Mouse (Mus musculus) heart, embryonic 16.5 days (tissue): ENCODE measurements around the gene Inpp5k. TPM values are rescaled to one million over a fixed set of nuclear protein-coding genes. Genes with fewer than 3 reads are reported as not detected.
"Not testable (repeated sequence)": the region's sequence is repeated elsewhere in the genome, so short reads cannot be mapped to it uniquely, and the experiment has no call there.

Experiments
- ATAC-seq: fragments of 200-750 bp; cut with Nextera tagmentation; replicated peaks from 2 replicates; pipeline ENCODE4 v1.8.0; 2017; ENCODE audit warnings: moderate number of reproducible peaks; ENCODE audit not compliant: insufficient read depth, low FRiP score; ENCODE audit errors: extremely low read depth
- H3K27ac ChIP-seq: fragments of 300-500 bp; sonication (generic); 2 replicates; pipeline ENCODE4 v1.5.1; 2014; ENCODE audit warnings: mild to moderate bottlenecking, low read length, control low read depth, moderate library complexity
- H3K27me3 ChIP-seq: fragments of 300-500 bp; sonication (generic); 2 replicates; pipeline ENCODE4 v1.6.1; 2014; ENCODE audit warnings: low read length, mixed read lengths; ENCODE audit not compliant: control insufficient read depth, insufficient read depth
- H3K36me3 ChIP-seq: fragments of 300-500 bp; sonication (generic); 2 replicates; pipeline ENCODE4 v1.6.1; 2014; ENCODE audit not compliant: control insufficient read depth, insufficient read depth
- H3K4me1 ChIP-seq: fragments of 300-500 bp; sonication (generic); 2 replicates; pipeline ENCODE4 v1.6.1; 2014; ENCODE audit warnings: low read length, mixed read lengths; ENCODE audit not compliant: control insufficient read depth, insufficient read depth
- H3K4me2 ChIP-seq: fragments of 300-500 bp; sonication (generic); 2 replicates; pipeline ENCODE4 v1.6.1; 2014; ENCODE audit warnings: low read depth, mild to moderate bottlenecking, control low read depth, low read length
- H3K4me3 ChIP-seq: fragments of 300-500 bp; sonication (generic); 2 replicates; pipeline ENCODE4 v1.5.1; 2014; ENCODE audit warnings: mild to moderate bottlenecking, control low read depth, low read length
- H3K9ac ChIP-seq: fragments of 300-500 bp; sonication (generic); 2 replicates; pipeline ENCODE4 v1.6.1; 2014; ENCODE audit warnings: low read length, control low read depth
- H3K9me3 ChIP-seq: fragments of 300-500 bp; sonication (generic); replicated peaks from 2 replicates; pipeline ENCODE4 v1.6.1; 2016; ENCODE audit warnings: low read length; ENCODE audit not compliant: control insufficient read depth
- WGBS: fragments of 180-500 bp; shearing (Covaris S2); extraction: QIAGEN DNeasy Blood & Tissue Kit; methylation state at CpG from one replicate; pipeline ENCODE4 v1.1.7; 2014; 5-methylcytosine and 5-hydroxymethylcytosine counted together
- polyA plus RNA-seq: library from polyadenylated mRNA; unstranded; fragments of >200 nt; fragmentation: Nextera tagmentation; extraction: Ambion mirVana; gene quantifications from 2 replicates; pipeline ENCODE4 v1.2.1, GENCODE M21; 2015

The Inpp5k gene
- polyA plus RNA-seq, 1 experiment from 2014 or later = 31.1 TPM

GRCm38 (mm10) chr11:75689977-75690376, 59.2 kb downstream of the Inpp5k start:
- H3K4me1 ChIP-seq = peaks cover 9% of the 10 kb centered on the region
- no peak overlapping the region for H3K4me3 ChIP-seq
- H3K27me3 ChIP-seq = no peaks in the 10 kb centered on the region
- H3K4me2 ChIP-seq = no peak overlapping the region
- no peaks in the 10 kb centered on the region for H3K9me3 ChIP-seq
- WGBS = 70% methylated on average over 1 of the region's 1 CpGs
- no peak overlapping the region for H3K27ac ChIP-seq
- peaks cover 16% of the 10 kb centered on the region for H3K36me3 ChIP-seq
- H3K9ac ChIP-seq = no peak overlapping the region
- ATAC-seq = no peak

- Histone ChIP-seq H3K27me3 (no peaks in the 10 kb centered on the region), H3K4me1 (peaks cover 7% of the 10 kb centered on the region), H3K9me3 (no peaks in the 10 kb centered on the region), H3K4me2 (no peak overlapping the region), H3K36me3 (peaks cover 19% of the 10 kb centered on the region), H3K27ac (no peak overlapping the region), H3K9ac (no peak overlapping the region), H3K4me3 (no peak overlapping the region)
- ATAC-seq = no peak
These were observed 60.3 kb downstream of the Inpp5k start for GRCm38 (mm10) chr11:75691047-75691446.

- Histone ChIP-seq H3K36me3 (peaks cover 37% of the 10 kb centered on the region), H3K9me3 (no peaks in the 10 kb centered on the region), H3K4me3 (no peak overlapping the region), H3K9ac (no peak overlapping the region), H3K27ac (no peak overlapping the region), H3K4me1 (no peaks in the 10 kb centered on the region), H3K27me3 (no peaks in the 10 kb centered on the region), H3K4me2 (no peak overlapping the region)
- 92% methylated on average over 5 of the region's 5 CpGs for WGBS
- ATAC-seq = no peak
These were observed 62.8 kb downstream of the Inpp5k start for GRCm38 (mm10) chr11:75693570-75693969.

DNA sequence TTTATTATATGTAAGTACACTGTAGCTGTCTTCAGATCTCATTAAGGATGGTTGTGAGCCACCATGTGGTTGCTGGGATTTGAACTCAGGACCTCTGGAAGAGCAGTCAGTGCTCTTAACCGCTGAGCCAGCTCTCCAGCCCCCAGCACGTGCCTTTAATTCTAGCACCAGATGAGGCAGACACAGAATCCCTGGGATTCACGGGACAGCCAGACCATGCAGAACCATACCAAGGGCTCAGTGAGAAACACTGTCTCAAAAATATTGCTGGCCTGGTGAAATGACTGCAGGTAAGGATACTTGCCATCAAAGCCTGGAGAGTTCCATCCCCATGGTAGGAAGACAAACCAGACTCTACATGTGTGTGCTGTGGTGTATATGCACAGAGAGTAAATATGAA, 66.7 kb downstream of the Inpp5k start:
- H3K4me2 ChIP-seq, ATAC-seq, H3K9me3 ChIP-seq, H3K9ac ChIP-seq, H3K27me3 ChIP-seq, H3K27ac ChIP-seq, H3K4me1 ChIP-seq, H3K4me3 ChIP-seq: not testable (repeated sequence)
- peaks cover 52% of the 10 kb centered on the region for H3K36me3 ChIP-seq
- 94% methylated on average over 3 of the region's 3 CpGs for WGBS

Other genes with a start within 250 kb of the Inpp5k start
- 37.4 and 40.1 TPM in 2 replicates for gene Serpinf1, start 208.3 kb upstream of the Inpp5k start, polyA plus RNA-seq
- gene Serpinf2, start 191.4 kb upstream of the Inpp5k start, polyA plus RNA-seq = 0.39 and 0.75 TPM in 2 replicates
- 3.5 and 4.5 TPM in 2 replicates for gene Wdr81, start 176.3 kb upstream of the Inpp5k start, polyA plus RNA-seq
- 11.2 and 12.1 TPM in 2 replicates for gene Tlcd2, start 169.3 kb upstream of the Inpp5k start, polyA plus RNA-seq
- gene Prpf8, start 144.2 kb upstream of the Inpp5k start, polyA plus RNA-seq = 31.4 and 34.1 TPM in 2 replicates
- gene Rilp, start 120.9 kb upstream of the Inpp5k start, polyA plus RNA-seq = 11.0 and 13.3 TPM in 2 replicates
- gene Scarf1, start 117.4 kb upstream of the Inpp5k start, polyA plus RNA-seq = 11.0 and 14.0 TPM in 2 replicates
- 3.0 and 4.3 TPM in 2 replicates for gene Slc43a2, start 99.3 kb upstream of the Inpp5k start, polyA plus RNA-seq
- 68.0 and 78.0 TPM in 2 replicates for gene Pitpna, start 42.9 kb upstream of the Inpp5k start, polyA plus RNA-seq
- 72.4 and 83.8 TPM in 2 replicates for gene Myo1c, start 19.5 kb downstream of the Inpp5k start, polyA plus RNA-seq
- gene Crk, start 48.3 kb downstream of the Inpp5k start, polyA plus RNA-seq = 99.6 and 101 TPM in 2 replicates
- gene Ywhae, start 101.9 kb downstream of the Inpp5k start, polyA plus RNA-seq = 646 and 689 TPM in 2 replicates
- gene Doc2b, start 165.1 kb downstream of the Inpp5k start, polyA plus RNA-seq = 0.16 and 0.18 TPM in 2 replicates